Mouse (Mus musculus): ENCODE measurements around the gene Thbs3.
A peak's percentile ranks its signal among the peaks of the same experiment; 100 is the strongest.

Thbs3 gene

GRCm38 (mm10) chr3:89214681-89215411 is at the start of gene Thbs3:
TSS of gene Thbs3 (plus strand) at chr3:89215180.
- no peak for DNase-seq (ENCODE audit: low spot score in 2 of 2)

- no peak for DNase-seq (ENCODE audit: low spot score in 2 of 2)
Observed at GRCm38 (mm10) chr3:89165268-89165870, 49.6 kb upstream of the Thbs3 start.

- DNase-seq (ENCODE audit: low spot score in 2 of 2): no peak
Observed at GRCm38 (mm10) chr3:89166945-89167344, 48.0 kb upstream of the Thbs3 start.

GRCm38 (mm10) chr3:89174844-89175243 is 40.1 kb upstream of the Thbs3 start:
- peak in 1 of 2 experiments; percentile 57 for DNase-seq (ENCODE audit: low spot score in 2 of 2)

GRCm38 (mm10) chr3:89175544-89175943 is 39.4 kb upstream of the Thbs3 start:
- peak in 1 of 2 experiments; percentile 57 for DNase-seq (ENCODE audit: low spot score in 2 of 2)

GRCm38 (mm10) chr3:89176421-89176820 is 38.6 kb upstream of the Thbs3 start:
- DNase-seq (ENCODE audit: low spot score in 2 of 2): no peak

GRCm38 (mm10) chr3:89177242-89178106 is 37.5 kb upstream of the Thbs3 start, which contains the start of gene Scamp3:
TSS of gene Scamp3 (plus strand) at chr3:89177473.
- DNase-seq (ENCODE audit: low spot score in 2 of 2): peak; percentile 78 to 90

GRCm38 (mm10) chr3:89178107-89178385 is 36.9 kb upstream of the Thbs3 start:
- no peak for DNase-seq (ENCODE audit: low spot score in 2 of 2)

GRCm38 (mm10) chr3:89179056-89179455 is 35.9 kb upstream of the Thbs3 start:
- DNase-seq (ENCODE audit: low spot score in 2 of 2): no peak

- DNase-seq (ENCODE audit: low spot score in 2 of 2): peak in 1 of 2 experiments; percentile 62
Observed at GRCm38 (mm10) chr3:89181749-89182500, 33.1 kb upstream of the Thbs3 start.

GRCm38 (mm10) chr3:89182531-89183057 is 32.4 kb upstream of the Thbs3 start:
- DNase-seq (ENCODE audit: low spot score in 2 of 2): no peak

- peak; percentile 67 to 75 for DNase-seq (ENCODE audit: low spot score in 2 of 2)
Observed at GRCm38 (mm10) chr3:89183058-89183958, 31.7 kb upstream of the Thbs3 start, which contains the start of gene Fam189b. TSS of gene Fam189b (plus strand) at chr3:89183143.

- DNase-seq (ENCODE audit: low spot score in 2 of 2): no peak
Observed at GRCm38 (mm10) chr3:89183959-89184315, 31.0 kb upstream of the Thbs3 start.

GRCm38 (mm10) chr3:89187197-89187596 is 27.8 kb upstream of the Thbs3 start:
- DNase-seq (ENCODE audit: low spot score in 2 of 2): peak in 1 of 2 experiments; percentile 74

- DNase-seq (ENCODE audit: low spot score in 2 of 2): no peak
Observed at GRCm38 (mm10) chr3:89187690-89188477, 27.1 kb upstream of the Thbs3 start.

GRCm38 (mm10) chr3:89188478-89188875 is 26.5 kb upstream of the Thbs3 start:
- DNase-seq (ENCODE audit: low spot score in 2 of 2): no peak

GRCm38 (mm10) chr3:89190436-89190835 is 24.5 kb upstream of the Thbs3 start:
- no peak for DNase-seq (ENCODE audit: low spot score in 2 of 2)

GRCm38 (mm10) chr3:89193351-89193750 is 21.6 kb upstream of the Thbs3 start:
- DNase-seq (ENCODE audit: low spot score in 2 of 2): no peak

- no peak for DNase-seq (ENCODE audit: low spot score in 2 of 2)
Observed at GRCm38 (mm10) chr3:89193853-89194252, 21.1 kb upstream of the Thbs3 start.

Data from spleen, postnatal 4 days (tissue).